Mouse (Mus musculus) frontal cortex, postnatal 36 days (tissue): ENCODE measurements around the gene Sh2b1.

Experiments
- DNase-seq, 2 experiments: peaks; one replicate each; pipeline ENCODE4 v3.0.0; 2022; ENCODE audit warnings: low spot score in 2 of 2

Sh2b1 gene

DNA sequence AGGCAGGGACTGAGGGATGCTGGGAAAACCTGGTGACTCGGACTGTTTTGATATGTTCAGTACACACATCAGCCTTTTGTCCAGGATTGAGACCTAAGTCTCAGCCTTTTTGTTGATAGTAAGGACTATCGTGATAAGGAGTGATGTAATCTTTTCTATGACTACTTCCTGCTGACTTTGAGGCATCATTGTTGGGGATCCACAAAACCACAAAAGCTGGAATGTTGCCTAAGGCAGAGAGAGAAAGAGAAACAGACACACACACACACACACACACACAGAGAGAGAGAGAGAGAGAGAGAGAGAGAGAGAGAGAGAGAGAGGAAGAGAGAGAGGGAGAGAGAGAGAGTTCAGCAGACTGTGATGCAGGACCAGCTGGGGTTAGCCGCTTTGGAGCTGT lies 56.7 kb downstream of the Sh2b1 start:
- no peak for DNase-seq

DNA sequence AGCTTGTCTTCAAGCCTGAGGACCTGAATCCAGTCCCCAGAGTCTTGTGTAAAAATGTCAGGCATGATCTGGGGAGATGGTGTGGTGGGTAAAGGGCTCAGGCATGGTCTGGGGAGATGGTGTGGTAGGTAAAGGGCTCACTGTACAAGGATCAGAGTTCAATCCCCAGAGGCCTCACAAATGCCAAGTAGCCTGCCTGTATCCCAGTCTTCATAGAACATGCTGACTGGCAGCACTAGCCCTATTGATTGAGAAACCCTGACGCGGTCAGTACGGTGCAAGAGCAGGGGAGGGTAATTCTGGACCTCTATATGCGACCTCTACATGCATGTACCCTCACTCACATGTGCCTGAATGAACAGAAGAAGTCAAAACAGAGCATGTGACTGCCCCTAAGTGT lies 57.6 kb downstream of the Sh2b1 start:
- no peak for DNase-seq

DNA sequence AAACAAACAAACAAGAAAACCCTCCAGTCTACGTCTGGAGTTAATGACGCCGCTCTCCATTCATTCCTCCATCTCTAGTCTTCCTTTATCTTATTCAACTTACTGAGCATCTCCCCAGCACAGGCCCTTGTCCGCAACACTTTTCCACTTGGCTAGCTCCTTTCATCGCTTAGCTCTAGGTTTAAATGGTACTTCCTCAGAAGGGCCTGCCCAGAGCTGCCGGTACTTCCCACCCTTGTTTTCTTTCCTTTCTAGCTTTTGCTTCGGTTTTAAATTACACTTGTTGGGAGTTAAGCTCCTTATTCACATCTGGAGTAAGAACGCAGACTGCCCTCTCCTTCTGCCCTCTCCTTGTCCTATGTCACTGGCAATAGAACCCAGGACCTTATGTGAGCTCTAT lies 58.2 kb downstream of the Sh2b1 start:
- no peak for DNase-seq
